Mouse (Mus musculus): ENCODE results near the gene Ndufa4.
"Not testable (repeated sequence)": the region's sequence is repeated elsewhere in the genome, so short reads cannot be mapped to it uniquely, and the experiment has no call there.

Gene Ndufa4

GRCm38 (mm10) chr6:11907269-11908032 is at the start of gene Ndufa4, which contains the start of gene Phf14:
Ndufa4 (minus strand) TSS chr6:11907497.
Phf14 (plus strand) TSS chr6:11907809.
- peak; percentile 72 for DNase-seq (ENCODE audit: low read depth, low spot score)

GRCm38 (mm10) chr6:11948100-11948499 is 40.8 kb upstream of the Ndufa4 start:
- DNase-seq (ENCODE audit: low read depth, low spot score) = no peak

GRCm38 (mm10) chr6:11942089-11942488 is 34.8 kb upstream of the Ndufa4 start:
- DNase-seq (ENCODE audit: low read depth, low spot score) = no peak

GRCm38 (mm10) chr6:11940895-11941294 is 33.6 kb upstream of the Ndufa4 start:
- no peak for DNase-seq (ENCODE audit: low read depth, low spot score)

- no peak for DNase-seq (ENCODE audit: low read depth, low spot score)
These were observed 26.1 kb upstream of the Ndufa4 start for GRCm38 (mm10) chr6:11933403-11933802.

- no peak for DNase-seq (ENCODE audit: low read depth, low spot score)
These were observed 20.2 kb upstream of the Ndufa4 start for GRCm38 (mm10) chr6:11927485-11927884.

GRCm38 (mm10) chr6:11926082-11926595 is 18.8 kb upstream of the Ndufa4 start:
- DNase-seq (ENCODE audit: low read depth, low spot score) = no peak

- DNase-seq (ENCODE audit: low read depth, low spot score) = peak; percentile 65
These were observed 18.3 kb upstream of the Ndufa4 start for GRCm38 (mm10) chr6:11925496-11926041.

- DNase-seq (ENCODE audit: low read depth, low spot score) = no peak
These were observed 873 bp upstream of the Ndufa4 start for GRCm38 (mm10) chr6:11908170-11908569.

- DNase-seq (ENCODE audit: low read depth, low spot score) = no peak
These were observed 418 bp downstream of the Ndufa4 start for GRCm38 (mm10) chr6:11906890-11907268.

- DNase-seq (ENCODE audit: low read depth, low spot score) = no peak
These were observed 6.4 kb downstream of the Ndufa4 start for GRCm38 (mm10) chr6:11900809-11901310.

- not testable (repeated sequence) for DNase-seq (ENCODE audit: low read depth, low spot score)
These were observed 31.9 kb downstream of the Ndufa4 start for GRCm38 (mm10) chr6:11875364-11875763.
